Mouse (Mus musculus) lung, postnatal 25 days (tissue): ENCODE results near the gene Gm13279.
A peak's percentile ranks its signal among the peaks of the same experiment; 100 is the strongest.
"Not testable (repeated sequence)": the region's sequence is repeated elsewhere in the genome, so short reads cannot be mapped to it uniquely, and the experiment has no call there.

Experiments used
- DNase-seq: peaks from one replicate; pipeline ENCODE4 v3.0.0; 2022; ENCODE audit warnings: low spot score

The Gm13279 gene

DNA sequence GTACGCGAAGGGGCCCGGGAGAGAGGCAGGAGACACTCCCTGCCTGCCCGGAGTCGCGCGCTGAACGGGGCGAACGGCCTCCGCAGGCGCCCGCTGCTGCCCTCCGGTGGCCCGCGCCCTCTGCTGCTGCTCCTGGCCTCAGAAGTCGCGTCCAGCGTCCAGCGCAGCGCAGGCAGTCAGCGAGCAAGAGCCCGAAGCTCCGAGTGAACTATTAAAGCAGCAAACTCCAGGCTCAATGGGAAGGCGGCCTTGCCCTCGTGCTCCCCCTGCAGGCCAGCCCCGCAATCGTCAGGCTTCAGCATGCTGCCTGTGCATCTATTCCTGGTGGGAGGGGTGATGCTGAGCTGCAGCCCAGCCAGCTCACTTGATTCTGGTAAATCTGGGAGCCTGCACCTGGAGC is at the start of gene Gm13279:
Gm13279 (plus strand) TSS at position 301 of the 400 bp plus-strand sequence.
- DNase-seq = not testable (repeated sequence)

DNA sequence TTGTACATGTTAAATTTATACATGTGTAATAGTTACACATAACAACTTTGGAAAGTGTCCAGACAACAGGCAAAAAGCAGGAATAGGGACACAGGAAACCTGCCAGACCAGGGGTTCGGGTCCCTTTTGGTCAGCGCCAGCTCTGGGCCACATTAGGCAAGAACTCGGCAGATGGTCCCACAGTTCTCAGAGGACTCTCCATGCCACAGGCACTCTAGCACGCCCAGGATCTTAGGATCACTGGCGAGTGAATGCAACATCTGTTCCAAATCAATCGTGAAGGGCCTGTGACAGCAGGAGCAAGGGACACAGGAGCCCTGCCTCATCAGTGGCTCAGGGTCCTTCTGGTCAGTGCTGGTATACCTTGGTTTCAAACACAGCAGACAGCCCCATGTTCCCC is 47.3 kb upstream of the Gm13279 start:
- DNase-seq = no peak

DNA sequence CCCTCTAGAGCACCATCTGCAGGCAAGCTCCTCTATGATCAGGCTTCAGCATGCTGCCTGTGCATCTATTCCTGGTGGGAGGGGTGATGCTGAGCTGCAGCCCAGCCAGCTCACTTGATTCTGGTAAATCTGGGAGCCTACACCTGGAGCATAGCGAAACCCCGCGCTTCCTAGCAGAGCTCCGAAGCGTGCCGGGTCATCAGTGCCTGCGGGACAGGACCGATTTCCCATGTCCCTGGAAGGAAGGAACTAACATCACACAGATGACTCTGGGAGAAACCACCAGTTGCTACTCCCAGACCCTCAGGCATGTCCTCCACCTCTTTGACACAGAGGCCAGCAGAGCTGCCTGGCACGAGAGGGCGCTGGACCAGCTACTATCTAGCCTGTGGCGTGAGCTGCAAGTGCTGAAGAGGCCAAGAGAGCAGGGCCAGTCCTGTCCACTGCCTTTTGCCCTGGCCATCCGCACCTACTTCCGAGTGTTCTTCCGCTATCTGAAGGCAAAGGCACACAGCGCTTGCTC is 42.3 kb upstream of the Gm13279 start, which contains the start of gene Gm13271:
Gm13271 (plus strand) TSS at position 51 of the 523 bp plus-strand sequence.
- peak; percentile 39 for DNase-seq

DNA sequence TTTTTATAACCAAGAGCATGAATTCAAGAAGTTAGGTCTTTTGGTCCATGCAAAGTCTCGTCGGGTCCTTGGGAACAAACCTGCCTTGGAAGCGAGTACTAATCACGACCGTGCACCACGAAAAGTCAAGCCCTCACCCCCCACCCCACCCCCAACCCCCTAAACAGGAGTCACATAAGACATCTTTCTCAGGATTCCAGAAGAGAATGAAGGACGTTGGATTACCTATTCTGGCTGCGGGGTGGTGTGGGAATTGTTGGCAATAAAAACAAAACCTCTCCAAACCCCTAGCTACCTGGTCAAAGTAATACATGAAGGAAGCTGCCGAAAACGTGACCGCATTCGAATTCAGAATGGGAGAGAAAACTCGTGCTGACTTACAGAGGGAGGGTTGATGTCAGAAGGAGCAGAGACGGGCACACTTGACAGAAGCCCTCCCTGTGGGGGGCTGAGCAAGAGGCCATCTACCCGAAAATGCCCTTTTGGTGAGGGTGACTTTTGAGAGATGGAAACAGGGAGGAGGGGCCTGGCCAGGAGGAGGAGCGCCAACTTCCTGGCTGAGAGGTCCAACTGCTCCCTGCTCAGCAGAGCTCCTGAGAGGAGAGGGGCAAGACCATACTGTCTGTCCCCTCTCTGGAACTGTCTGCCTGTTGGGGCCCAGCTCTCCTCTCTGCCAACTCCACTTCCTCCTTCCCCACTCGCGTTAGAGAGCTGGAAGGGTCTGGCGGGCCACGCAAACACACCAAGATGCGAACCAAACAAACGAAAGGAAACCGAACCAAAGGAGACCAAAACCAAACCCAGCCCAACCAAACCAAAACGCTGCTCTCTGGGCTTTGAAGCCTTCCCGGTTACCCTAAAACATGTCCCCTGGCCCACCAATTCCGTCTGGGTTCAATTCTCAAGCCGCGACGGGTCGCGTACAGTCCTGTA is 40.4 kb upstream of the Gm13279 start:
- not testable (repeated sequence) for DNase-seq

DNA sequence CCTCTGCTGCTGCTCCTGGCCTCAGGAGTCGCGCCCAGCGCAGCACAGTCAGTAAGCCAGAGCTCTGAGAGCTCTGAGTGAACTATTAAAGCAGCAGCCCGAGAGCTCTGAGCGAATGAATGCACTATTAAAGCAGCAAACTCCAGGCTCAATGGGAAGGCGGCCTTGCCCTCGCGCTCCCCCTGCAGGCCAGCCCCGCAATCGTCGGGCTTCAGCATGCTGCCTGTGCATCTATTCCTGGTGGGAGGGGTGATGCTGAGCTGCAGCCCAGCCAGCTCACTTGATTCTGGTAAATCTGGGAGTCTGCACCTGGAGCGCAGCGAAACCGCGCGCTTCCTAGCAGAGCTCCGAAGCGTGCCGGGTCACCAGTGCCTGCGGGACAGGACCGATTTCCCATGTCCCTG is 39.6 kb upstream of the Gm13279 start:
- peak; percentile 88 for DNase-seq

DNA sequence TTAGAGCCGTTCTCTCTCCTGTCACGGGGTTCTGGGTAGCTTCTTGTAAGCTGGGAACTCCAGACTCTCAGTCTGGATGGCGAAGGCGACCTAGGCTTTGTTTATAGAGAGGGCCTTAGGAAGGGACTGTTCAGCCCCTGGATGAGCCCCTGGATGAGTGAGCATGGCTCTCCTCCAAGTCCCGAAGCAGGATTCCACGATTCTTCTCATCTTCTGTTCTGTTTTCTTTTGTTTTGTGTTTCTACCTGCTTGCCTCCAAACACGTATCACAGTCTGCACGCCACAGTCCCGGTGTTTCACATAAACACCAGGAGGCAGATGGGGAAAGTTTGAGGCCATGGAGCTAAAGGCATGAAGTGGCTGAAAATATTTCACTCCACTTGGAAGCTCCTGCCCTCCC is 38.4 kb upstream of the Gm13279 start:
- not testable (repeated sequence) for DNase-seq

DNA sequence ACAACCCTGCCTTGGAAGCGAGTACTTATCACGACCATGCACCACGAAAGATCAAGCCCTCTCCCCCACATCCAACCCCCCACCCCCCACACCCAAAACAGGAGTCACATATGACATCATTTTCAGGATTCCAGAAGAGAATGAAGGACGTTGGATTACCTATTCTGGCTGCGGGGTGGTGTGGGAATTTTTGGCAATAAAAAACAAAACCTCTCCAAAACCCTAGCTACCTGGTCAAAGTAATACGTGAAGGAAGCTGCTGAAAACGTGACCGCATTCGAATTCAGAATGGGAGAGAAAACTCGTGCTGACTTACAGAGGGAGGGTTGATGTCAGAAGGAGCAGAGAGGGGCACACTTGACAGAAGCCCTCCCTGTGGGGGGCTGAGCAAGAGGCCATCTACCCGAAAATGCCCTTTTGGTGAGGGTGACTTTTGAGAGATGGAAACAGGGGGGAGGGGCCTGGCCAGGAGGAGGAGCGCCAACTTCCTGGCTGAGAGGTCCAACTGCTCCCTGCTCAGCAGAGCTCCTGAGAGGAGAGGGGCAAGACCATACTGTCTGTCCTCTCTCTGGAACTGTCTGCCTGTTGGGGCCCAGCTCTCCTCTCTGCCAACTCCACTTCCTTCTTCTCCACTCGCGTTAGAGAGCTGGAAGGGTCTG is 37.5 kb upstream of the Gm13279 start, which contains the start of gene Gm13283:
Gm13283 (plus strand) TSS at position 510 of the 659 bp plus-strand sequence.
- not testable (repeated sequence) for DNase-seq

DNA sequence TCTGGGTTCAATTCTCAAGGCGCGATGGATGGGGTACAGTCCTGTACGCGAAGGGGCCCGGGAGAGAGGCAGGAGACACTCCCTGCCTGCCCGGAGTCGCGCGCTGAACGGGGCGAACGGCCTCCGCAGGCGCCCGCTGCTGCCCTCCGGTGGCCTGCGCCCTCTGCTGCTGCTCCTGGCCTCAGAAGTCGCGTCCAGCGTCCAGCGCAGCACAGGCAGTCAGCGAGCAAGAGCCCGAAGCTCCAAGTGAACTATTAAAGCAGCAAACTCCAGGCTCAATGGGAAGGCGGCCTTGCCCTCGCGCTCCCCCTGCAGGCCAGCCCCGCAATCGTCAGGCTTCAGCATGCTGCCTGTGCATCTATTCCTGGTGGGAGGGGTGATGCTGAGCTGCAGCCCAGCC is 36.8 kb upstream of the Gm13279 start:
- peak; percentile 85 for DNase-seq

DNA sequence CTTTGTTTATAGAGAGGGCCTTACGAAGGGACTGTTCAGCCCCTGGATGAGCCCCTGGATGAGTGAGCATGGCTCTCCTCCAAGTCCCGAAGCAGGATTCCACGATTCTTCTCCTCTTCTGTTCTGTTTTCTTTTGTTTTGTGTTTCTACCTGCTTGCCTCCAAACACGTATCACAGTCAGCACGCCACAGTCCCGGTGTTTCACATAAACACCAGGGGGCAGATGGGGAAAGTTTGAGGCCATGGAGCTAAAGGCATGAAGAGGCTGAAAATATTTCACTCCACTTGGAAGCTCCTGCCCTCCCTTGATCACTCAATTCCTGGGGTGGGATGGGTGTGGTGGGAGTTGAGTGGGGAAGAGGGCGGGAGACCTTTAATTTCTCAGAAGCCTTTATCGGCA is 35.4 kb upstream of the Gm13279 start:
- peak; percentile 47 for DNase-seq

DNA sequence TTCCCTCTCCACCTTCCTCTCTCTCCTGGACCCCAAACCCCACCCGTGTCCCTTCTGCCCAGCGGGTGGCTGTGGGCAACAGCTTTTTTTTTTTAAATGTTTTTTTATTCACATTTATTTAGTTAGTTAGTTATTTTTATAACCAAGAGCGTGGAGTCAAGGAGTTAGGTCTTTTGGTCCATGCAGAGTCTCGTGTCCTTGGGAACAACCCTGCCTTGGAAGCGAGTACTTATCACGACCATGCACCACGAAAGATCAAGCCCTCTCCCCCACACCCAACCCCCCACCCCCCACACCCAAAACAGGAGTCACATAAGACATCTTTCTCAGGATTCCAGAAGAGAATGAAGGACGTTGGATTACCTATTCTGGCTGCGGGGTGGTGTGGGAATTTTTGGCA is 34.9 kb upstream of the Gm13279 start:
- not testable (repeated sequence) for DNase-seq

DNA sequence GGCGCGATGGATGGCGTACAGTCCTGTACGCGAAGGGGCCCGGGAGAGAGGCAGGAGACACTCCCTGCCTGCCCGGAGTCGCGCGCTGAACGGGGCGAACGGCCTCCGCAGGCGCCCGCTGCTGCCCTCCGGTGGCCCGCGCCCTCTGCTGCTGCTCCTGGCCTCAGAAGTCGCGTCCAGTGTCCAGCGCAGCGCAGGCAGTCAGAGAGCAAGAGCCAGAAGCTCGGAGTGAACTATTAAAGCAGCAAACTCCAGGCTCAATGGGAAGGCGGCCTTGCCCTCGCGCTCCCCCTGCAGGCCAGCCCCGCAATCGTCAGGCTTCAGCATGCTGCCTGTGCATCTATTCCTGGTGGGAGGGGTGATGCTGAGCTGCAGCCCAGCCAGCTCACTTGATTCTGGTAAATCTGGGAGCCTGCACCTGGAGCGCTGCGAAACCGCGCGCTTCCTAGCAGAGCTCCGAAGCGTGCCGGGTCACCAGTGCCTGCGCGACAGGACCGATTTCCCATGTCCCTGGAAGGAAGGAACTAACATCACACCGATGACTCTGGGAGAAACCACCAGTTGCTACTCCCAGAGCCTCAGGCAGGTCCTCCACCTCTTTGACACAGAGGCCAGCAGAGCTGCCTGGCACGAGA is 33.7 kb upstream of the Gm13279 start:
- DNase-seq = peak; percentile 62

DNA sequence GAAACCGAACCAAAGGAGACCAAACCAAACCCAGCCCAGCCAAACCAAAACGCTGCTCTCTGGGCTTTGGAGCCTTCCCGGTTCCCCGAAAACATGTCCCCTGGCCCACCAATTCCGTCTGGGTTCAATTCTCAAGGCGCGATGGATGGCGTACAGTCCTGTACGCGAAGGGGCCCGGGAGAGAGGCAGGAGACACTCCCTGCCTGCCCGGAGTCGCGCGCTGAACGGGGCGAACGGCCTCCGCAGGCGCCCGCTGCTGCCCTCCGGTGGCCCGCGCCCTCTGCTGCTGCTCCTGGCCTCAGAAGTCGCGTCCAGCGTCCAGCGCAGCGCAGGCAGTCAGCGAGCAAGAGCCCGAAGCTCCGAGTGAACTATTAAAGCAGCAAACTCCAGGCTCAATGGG is 23.7 kb upstream of the Gm13279 start, which contains the start of gene Gm13290:
Gm13290 (plus strand) TSS at position 301 of the 400 bp plus-strand sequence.
- DNase-seq = not testable (repeated sequence)

DNA sequence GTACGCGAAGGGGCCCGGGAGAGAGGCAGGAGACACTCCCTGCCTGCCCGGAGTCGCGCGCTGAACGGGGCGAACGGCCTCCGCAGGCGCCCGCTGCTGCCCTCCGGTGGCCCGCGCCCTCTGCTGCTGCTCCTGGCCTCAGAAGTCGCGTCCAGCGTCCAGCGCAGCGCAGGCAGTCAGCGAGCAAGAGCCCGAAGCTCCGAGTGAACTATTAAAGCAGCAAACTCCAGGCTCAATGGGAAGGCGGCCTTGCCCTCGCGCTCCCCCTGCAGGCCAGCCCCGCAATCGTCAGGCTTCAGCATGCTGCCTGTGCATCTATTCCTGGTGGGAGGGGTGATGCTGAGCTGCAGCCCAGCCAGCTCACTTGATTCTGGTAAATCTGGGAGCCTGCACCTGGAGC is 20.6 kb upstream of the Gm13279 start, which contains the start of gene Gm13289:
Gm13289 (plus strand) TSS at position 301 of the 400 bp plus-strand sequence.
- DNase-seq = not testable (repeated sequence)

DNA sequence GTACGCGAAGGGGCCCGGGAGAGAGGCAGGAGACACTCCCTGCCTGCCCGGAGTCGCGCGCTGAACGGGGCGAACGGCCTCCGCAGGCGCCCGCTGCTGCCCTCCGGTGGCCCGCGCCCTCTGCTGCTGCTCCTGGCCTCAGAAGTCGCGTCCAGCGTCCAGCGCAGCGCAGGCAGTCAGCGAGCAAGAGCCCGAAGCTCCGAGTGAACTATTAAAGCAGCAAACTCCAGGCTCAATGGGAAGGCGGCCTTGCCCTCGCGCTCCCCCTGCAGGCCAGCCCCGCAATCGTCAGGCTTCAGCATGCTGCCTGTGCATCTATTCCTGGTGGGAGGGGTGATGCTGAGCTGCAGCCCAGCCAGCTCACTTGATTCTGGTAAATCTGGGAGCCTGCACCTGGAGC is 17.6 kb upstream of the Gm13279 start, which contains the start of gene Gm13272:
Gm13272 (plus strand) TSS at position 301 of the 400 bp plus-strand sequence.
- not testable (repeated sequence) for DNase-seq

DNA sequence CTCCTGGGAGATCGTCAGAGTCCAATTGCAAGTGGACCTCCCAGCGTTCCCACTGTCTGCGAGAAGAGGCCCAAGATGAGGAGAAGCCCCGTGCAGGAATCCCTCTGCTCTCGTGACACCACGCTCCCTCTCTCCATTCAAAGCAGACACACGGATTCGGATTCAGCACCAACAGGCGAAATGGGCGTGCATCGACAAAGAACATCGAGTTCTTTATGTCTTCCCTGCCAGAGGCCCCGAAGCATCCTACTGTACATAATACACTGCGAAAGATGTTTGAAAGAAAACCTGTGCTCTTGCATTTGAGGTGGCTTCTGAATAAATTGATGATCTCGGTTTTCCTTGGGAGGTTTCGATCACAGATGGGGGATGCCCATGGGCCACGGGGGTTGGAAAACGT is 16.9 kb upstream of the Gm13279 start:
- DNase-seq = not testable (repeated sequence)

DNA sequence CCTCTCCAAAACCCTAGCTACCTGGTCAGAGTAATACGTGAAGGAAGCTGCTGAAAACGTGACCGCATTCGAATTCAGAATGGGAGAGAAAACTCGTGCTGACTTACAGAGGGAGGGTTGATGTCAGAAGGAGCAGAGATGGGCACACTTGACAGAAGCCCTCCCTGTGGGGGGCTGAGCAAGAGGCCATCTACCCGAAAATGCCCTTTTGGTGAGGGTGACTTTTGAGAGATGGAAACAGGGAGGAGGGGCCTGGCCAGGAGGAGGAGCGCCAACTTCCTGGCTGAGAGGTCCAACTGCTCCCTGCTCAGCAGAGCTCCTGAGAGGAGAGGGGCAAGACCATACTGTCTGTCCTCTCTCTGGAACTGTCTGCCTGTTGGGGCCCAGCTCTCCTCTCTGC is 15.4 kb upstream of the Gm13279 start, which contains the start of gene Ifnz:
Ifnz (plus strand) TSS at position 301 of the 400 bp plus-strand sequence.
- DNase-seq = not testable (repeated sequence)

DNA sequence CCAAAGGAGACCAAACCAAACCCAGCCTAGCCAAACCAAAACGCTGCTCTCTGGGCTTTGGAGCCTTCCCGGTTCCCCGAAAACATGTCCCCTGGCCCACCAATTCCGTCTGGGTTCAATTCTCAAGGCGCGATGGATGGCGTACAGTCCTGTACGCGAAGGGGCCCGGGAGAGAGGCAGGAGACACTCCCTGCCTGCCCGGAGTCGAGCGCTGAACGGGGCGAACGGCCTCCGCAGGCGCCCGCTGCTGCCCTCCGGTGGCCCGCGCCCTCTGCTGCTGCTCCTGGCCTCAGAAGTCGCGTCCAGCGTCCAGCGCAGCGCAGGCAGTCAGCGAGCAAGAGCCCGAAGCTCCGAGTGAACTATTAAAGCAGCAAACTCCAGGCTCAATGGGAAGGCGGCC is 14.9 kb upstream of the Gm13279 start:
- not testable (repeated sequence) for DNase-seq

DNA sequence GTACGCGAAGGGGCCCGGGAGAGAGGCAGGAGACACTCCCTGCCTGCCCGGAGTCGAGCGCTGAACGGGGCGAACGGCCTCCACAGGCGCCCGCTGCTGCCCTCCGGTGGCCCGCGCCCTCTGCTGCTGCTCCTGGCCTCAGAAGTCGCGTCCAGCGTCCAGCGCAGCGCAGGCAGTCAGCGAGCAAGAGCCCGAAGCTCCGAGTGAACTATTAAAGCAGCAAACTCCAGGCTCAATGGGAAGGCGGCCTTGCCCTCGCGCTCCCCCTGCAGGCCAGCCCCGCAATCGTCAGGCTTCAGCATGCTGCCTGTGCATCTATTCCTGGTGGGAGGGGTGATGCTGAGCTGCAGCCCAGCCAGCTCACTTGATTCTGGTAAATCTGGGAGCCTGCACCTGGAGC is 11.8 kb upstream of the Gm13279 start, which contains the start of gene Gm13276:
Gm13276 (plus strand) TSS at position 301 of the 400 bp plus-strand sequence.
- DNase-seq = not testable (repeated sequence)

DNA sequence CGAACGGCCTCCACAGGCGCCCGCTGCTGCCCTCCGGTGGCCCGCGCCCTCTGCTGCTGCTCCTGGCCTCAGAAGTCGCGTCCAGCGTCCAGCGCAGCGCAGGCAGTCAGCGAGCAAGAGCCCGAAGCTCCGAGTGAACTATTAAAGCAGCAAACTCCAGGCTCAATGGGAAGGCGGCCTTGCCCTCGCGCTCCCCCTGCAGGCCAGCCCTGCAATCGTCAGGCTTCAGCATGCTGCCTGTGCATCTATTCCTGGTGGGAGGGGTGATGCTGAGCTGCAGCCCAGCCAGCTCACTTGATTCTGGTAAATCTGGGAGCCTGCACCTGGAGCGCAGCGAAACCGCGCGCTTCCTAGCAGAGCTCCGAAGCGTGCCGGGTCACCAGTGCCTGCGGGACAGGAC is 8.8 kb upstream of the Gm13279 start, which contains the start of gene Gm13277:
Gm13277 (plus strand) TSS at position 231 of the 400 bp plus-strand sequence.
- peak; percentile 77 for DNase-seq

DNA sequence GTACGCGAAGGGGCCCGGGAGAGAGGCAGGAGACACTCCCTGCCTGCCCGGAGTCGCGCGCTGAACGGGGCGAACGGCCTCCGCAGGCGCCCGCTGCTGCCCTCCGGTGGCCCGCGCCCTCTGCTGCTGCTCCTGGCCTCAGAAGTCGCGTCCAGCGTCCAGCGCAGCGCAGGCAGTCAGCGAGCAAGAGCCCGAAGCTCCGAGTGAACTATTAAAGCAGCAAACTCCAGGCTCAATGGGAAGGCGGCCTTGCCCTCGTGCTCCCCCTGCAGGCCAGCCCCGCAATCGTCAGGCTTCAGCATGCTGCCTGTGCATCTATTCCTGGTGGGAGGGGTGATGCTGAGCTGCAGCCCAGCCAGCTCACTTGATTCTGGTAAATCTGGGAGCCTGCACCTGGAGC is 5.9 kb upstream of the Gm13279 start, which contains the start of gene Gm13278:
Gm13278 (plus strand) TSS at position 301 of the 400 bp plus-strand sequence.
- DNase-seq = not testable (repeated sequence)
